8 mouse cellular contexts compared by ENCODE assay signal in the genomic region with DNA sequence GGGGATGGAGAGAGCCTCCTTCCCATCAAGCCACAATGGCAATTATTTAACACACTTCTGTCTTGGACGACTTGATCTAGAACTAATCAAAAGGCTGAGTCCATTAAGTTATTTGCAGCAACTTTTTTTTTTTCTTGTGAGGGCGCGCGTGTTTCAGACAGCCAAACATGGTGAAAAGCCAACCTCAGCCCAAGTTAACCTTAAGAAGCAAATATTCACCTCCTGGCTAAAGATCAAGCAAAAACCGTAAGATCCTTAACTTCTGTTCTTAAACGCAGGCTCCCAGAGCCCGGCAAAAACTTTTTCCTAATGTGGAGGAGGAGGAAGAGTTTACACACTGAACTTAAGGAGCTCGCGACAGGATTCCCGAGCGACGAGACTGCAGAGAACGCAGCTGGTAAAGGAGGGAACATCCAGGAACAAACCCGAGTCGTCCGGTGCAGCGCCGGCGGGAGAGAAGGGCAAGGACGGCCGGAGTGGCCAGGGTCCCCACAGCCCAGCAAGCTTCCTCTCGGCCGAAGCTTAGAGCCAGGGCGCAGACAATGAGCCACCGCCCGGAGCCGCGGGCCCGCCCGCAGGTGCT. TPM values are rescaled to one million over a fixed set of nuclear protein-coding genes. Genes with fewer than 3 reads are reported as not detected.
DNase-seq lines count a peak whose midpoint lies in the region; ATAC-seq and TF ChIP-seq lines count a peak whose summit lies in the region.

No protein-coding gene starts in this region.

- peak; percentile 57 for DNase-seq in kidney, adult 2 months
- no peak for DNase-seq in kidney, adult 18-20 months
- peak; percentile 76 for DNase-seq in MEL (ENCODE audit: low read depth, low spot score)
- DNase-seq in thymus, postnatal 14 days, result no peak

- peaks cover 25% of the 10 kb centered on the region; the same call in 1 of the 2 replicates for H3K4me1 ChIP-seq in kidney, adult 2 months (ENCODE audit: control insufficient read depth, insufficient read depth, low read length)
- peaks cover 10 to 11% of the 10 kb centered on the region in 2 experiments for H3K4me1 ChIP-seq in MEL (ENCODE audit: control insufficient read depth in 1 of 2, insufficient read depth in 2 of 2, low read length in 2 of 2)
- peaks cover 15% of the 10 kb centered on the region for H3K4me1 ChIP-seq in embryonic facial prominence, embryonic 12.5 days
- H3K4me1 ChIP-seq in hindbrain, embryonic 13.5 days (replicated peaks), result peaks cover 30% of the 10 kb centered on the region
- H3K4me1 ChIP-seq in liver, embryonic 12.5 days, result peaks cover 27% of the 10 kb centered on the region
- peaks cover 17% of the 10 kb centered on the region; the same call in 1 of the 2 replicates for H3K4me1 ChIP-seq in neural tube, embryonic 14.5 days (ENCODE audit: control insufficient read depth, insufficient read depth, low read length)

- H3K27me3 ChIP-seq in kidney, adult 2 months (replicated peaks; ENCODE audit: control insufficient read depth, insufficient read depth, low read length), result no peaks in the 10 kb centered on the region
- no peaks in the 10 kb centered on the region for H3K27me3 ChIP-seq in MEL (ENCODE audit: control insufficient read depth in 1 of 2, insufficient read depth in 2 of 2, low read length in 2 of 2)
- no peaks in the 10 kb centered on the region for H3K27me3 ChIP-seq in embryonic facial prominence, embryonic 12.5 days
- H3K27me3 ChIP-seq in hindbrain, embryonic 13.5 days, result no peaks in the 10 kb centered on the region
- H3K27me3 ChIP-seq in liver, embryonic 12.5 days (replicated peaks), result no peaks in the 10 kb centered on the region
- H3K27me3 ChIP-seq in neural tube, embryonic 14.5 days (ENCODE audit: control insufficient read depth, insufficient read depth, low read length), result no peaks in the 10 kb centered on the region

- no peaks in the 10 kb centered on the region for H3K9me3 ChIP-seq in MEL (replicated peaks; ENCODE audit: insufficient read depth, low read length)
- H3K9me3 ChIP-seq in embryonic facial prominence, embryonic 12.5 days, result no peaks in the 10 kb centered on the region
- no peaks in the 10 kb centered on the region for H3K9me3 ChIP-seq in hindbrain, embryonic 13.5 days
- H3K9me3 ChIP-seq in liver, embryonic 12.5 days (replicated peaks), result no peaks in the 10 kb centered on the region
- H3K9me3 ChIP-seq in neural tube, embryonic 14.5 days (ENCODE audit: control insufficient read depth, low read length), result no peaks in the 10 kb centered on the region

- TF ChIP-seq POLR2A in kidney, adult 2 months (IDR thresholded peaks at IDR 0.05; ENCODE audit: low read depth, low read length), result no peak
- TF ChIP-seq POLR2A in MEL (IDR thresholded peaks at IDR 0.05; ENCODE audit: control insufficient read depth in 1 of 2, insufficient read depth in 1 of 2, low read depth in 1 of 2, low read length in 2 of 2, poor library complexity in 1 of 2), result no peak; a peak in 1 of 4 replicates

- under 1% methylated on average over 30 of the region's 30 CpGs for WGBS in kidney, adult 2 months
- under 1% methylated on average over 30 of the region's 30 CpGs for WGBS in embryonic facial prominence, embryonic 12.5 days
- under 1% methylated on average over 30 of the region's 30 CpGs for WGBS in hindbrain, embryonic 13.5 days
- WGBS in liver, embryonic 12.5 days (ENCODE audit: insufficient replicate concordance), result under 1% methylated on average over 30 of the region's 30 CpGs
- under 1% methylated on average over 30 of the region's 30 CpGs for WGBS in neural tube, embryonic 14.5 days

- no peaks in the 10 kb centered on the region; the same call in 1 of the 2 replicates for H3K36me3 ChIP-seq in kidney, adult 2 months (ENCODE audit: control insufficient read depth, insufficient read depth, low read length)
- H3K36me3 ChIP-seq in MEL (ENCODE audit: control insufficient read depth in 1 of 2, insufficient read depth in 2 of 2, low read length in 2 of 2), result peaks cover 0 to 23% of the 10 kb centered on the region in 2 experiments; a peak in 2 of 4 replicates
- peaks cover 3% of the 10 kb centered on the region for H3K36me3 ChIP-seq in embryonic facial prominence, embryonic 12.5 days
- H3K36me3 ChIP-seq in hindbrain, embryonic 13.5 days, result peaks cover 11% of the 10 kb centered on the region
- 0 out of 2 replicates have a peak, but pooled peaks cover 2% of the 10 kb centered on the region for H3K36me3 ChIP-seq in liver, embryonic 12.5 days
- H3K36me3 ChIP-seq in neural tube, embryonic 14.5 days (ENCODE audit: control insufficient read depth, insufficient read depth, low read length), result no peaks in the 10 kb centered on the region

- peak overlapping the region; percentile 88 for H3K4me3 ChIP-seq in kidney, adult 2 months (ENCODE audit: insufficient read depth, low read depth, low read length)
- peak overlapping the region; percentile 89 to 99 for H3K4me3 ChIP-seq in MEL (ENCODE audit: control insufficient read depth in 1 of 2, insufficient read depth in 1 of 2, low read depth in 2 of 2, low read length in 2 of 2)
- H3K4me3 ChIP-seq in embryonic facial prominence, embryonic 12.5 days, result peak overlapping the region; percentile 98
- peak overlapping the region; percentile 98 for H3K4me3 ChIP-seq in hindbrain, embryonic 13.5 days
- peak overlapping the region; percentile 92 for H3K4me3 ChIP-seq in liver, embryonic 12.5 days
- H3K4me3 ChIP-seq in neural tube, embryonic 14.5 days (ENCODE audit: low read depth, low read length), result peak overlapping the region; percentile 98

- no peak for TF ChIP-seq EP300 in MEL (IDR thresholded peaks at IDR 0.05; ENCODE audit: low read depth in 1 of 2, low read length in 2 of 2)

- peak; percentile 55 for ATAC-seq in embryonic facial prominence, embryonic 12.5 days (ENCODE audit: insufficient number of reproducible peaks, insufficient read depth, low FRiP score, low TSS enrichment)
- ATAC-seq in hindbrain, embryonic 13.5 days (ENCODE audit: low FRiP score), result no peak
- no peak for ATAC-seq in liver, embryonic 12.5 days
- no peak for ATAC-seq in neural tube, embryonic 14.5 days (ENCODE audit: low read depth)

- H3K27ac ChIP-seq in kidney, adult 2 months (ENCODE audit: insufficient read depth, low read depth, low read length), result peak overlapping the region; percentile 86
- peak overlapping the region; percentile 80 for H3K27ac ChIP-seq in MEL (ENCODE audit: control insufficient read depth, low read depth, low read length)
- peak overlapping the region; percentile 97 for H3K27ac ChIP-seq in embryonic facial prominence, embryonic 12.5 days
- H3K27ac ChIP-seq in hindbrain, embryonic 13.5 days, result peak overlapping the region; percentile 96
- H3K27ac ChIP-seq in liver, embryonic 12.5 days, result peak overlapping the region; percentile 98
- H3K27ac ChIP-seq in neural tube, embryonic 14.5 days (ENCODE audit: low read depth, low read length), result peak overlapping the region; percentile 91

- H3K4me2 ChIP-seq in embryonic facial prominence, embryonic 12.5 days (replicated peaks), result peak overlapping the region; percentile 54
- peak overlapping the region; percentile 74 for H3K4me2 ChIP-seq in hindbrain, embryonic 13.5 days
- peak overlapping the region; percentile 71 for H3K4me2 ChIP-seq in liver, embryonic 12.5 days
- peak overlapping the region; percentile 75 for H3K4me2 ChIP-seq in neural tube, embryonic 14.5 days (ENCODE audit: low read depth, low read length)

- peak overlapping the region; percentile 97 for H3K9ac ChIP-seq in MEL (ENCODE audit: control insufficient read depth, low read depth, low read length, poor library complexity, severe bottlenecking)
- peak overlapping the region; percentile 99 for H3K9ac ChIP-seq in embryonic facial prominence, embryonic 12.5 days
- H3K9ac ChIP-seq in hindbrain, embryonic 13.5 days, result peak overlapping the region; percentile 94
- peak overlapping the region; percentile 98 for H3K9ac ChIP-seq in liver, embryonic 12.5 days
- peak overlapping the region; percentile 89 for H3K9ac ChIP-seq in neural tube, embryonic 14.5 days (replicated peaks; ENCODE audit: low read depth, low read length)

- peaks cover 46% of the 10 kb centered on the region for H3K79me2 ChIP-seq in MEL (ENCODE audit: control insufficient read depth, insufficient read depth, low read length, poor library complexity)

- TF ChIP-seq RAD21 in MEL (IDR thresholded peaks at IDR 0.05; ENCODE audit: low read depth, low read length), result no peak

- no peak for TF ChIP-seq CTCF in kidney, adult 2 months (conservative IDR thresholded peaks at IDR 0.05; ENCODE audit: insufficient read depth, insufficient read length, low read depth, low read length)
- TF ChIP-seq CTCF in MEL (IDR thresholded peaks at IDR 0.05 in 2 of 3, conservative IDR thresholded peaks at IDR 0.05 in 1 of 3; ENCODE audit: control insufficient read depth in 1 of 3, insufficient read depth in 1 of 3, low read depth in 2 of 3, low read length in 3 of 3, poor library complexity in 1 of 3, severe bottlenecking in 1 of 3), result no peak

RNA-seq across cellular contexts. Expression of a gene that starts 0.6 kb away (rescaled TPM):
- polyA plus RNA-seq in kidney, adult 2 months (2012; rRNA removed), result 15.7 and 18.3 TPM in 2 replicates
- 23.0 and 23.4 TPM in 2 replicates for total RNA-seq in MEL (2012; rRNA removed)
- polyA plus RNA-seq in MEL (2012; ENCODE audit: insufficient read depth in 1 of 2, insufficient read length in 2 of 2, low read depth in 1 of 2, low replicate concordance in 2 of 2, missing spikeins in 1 of 2), result 10 to 100 TPM; 34.1 to 67.2 TPM
- polyA plus RNA-seq in embryonic facial prominence, embryonic 12.5 days (2016; fragmentation: Nextera tagmentation; extraction: Ambion mirVana), result 39.1 and 39.2 TPM in 2 replicates
- polyA plus RNA-seq in hindbrain, embryonic 13.5 days (2015; fragmentation: Nextera tagmentation; extraction: Ambion mirVana), result 35.3 and 36.2 TPM in 2 replicates
- 17.7 and 18.3 TPM in 2 replicates for polyA plus RNA-seq in liver, embryonic 12.5 days (2016; fragmentation: Nextera tagmentation; extraction: Ambion mirVana)
- polyA plus RNA-seq in neural tube, embryonic 14.5 days (2014; fragmentation: Nextera tagmentation; extraction: Ambion mirVana), result 28.1 and 34.5 TPM in 2 replicates

RNA-seq across cellular contexts. Expression of a gene that starts 21.0 kb away (rescaled TPM):
- polyA plus RNA-seq in kidney, adult 2 months (2012; rRNA removed), result 29.0 and 33.2 TPM in 2 replicates
- total RNA-seq in MEL (2012; rRNA removed), result 22.3 and 24.0 TPM in 2 replicates
- 10 to 100 TPM in 1 of 2 experiments, not detected in 1; 29.5 TPM for polyA plus RNA-seq in MEL (2012; ENCODE audit: insufficient read depth in 1 of 2, insufficient read length in 2 of 2, low read depth in 1 of 2, low replicate concordance in 2 of 2, missing spikeins in 1 of 2)
- 138 and 141 TPM in 2 replicates for polyA plus RNA-seq in embryonic facial prominence, embryonic 12.5 days (2016; fragmentation: Nextera tagmentation; extraction: Ambion mirVana)
- 131 and 132 TPM in 2 replicates for polyA plus RNA-seq in hindbrain, embryonic 13.5 days (2015; fragmentation: Nextera tagmentation; extraction: Ambion mirVana)
- polyA plus RNA-seq in liver, embryonic 12.5 days (2016; fragmentation: Nextera tagmentation; extraction: Ambion mirVana), result 33.8 and 37.2 TPM in 2 replicates
- 104 and 115 TPM in 2 replicates for polyA plus RNA-seq in neural tube, embryonic 14.5 days (2014; fragmentation: Nextera tagmentation; extraction: Ambion mirVana)

RNA-seq across cellular contexts. Expression of a gene that starts 21.1 kb away (rescaled TPM):
- 17.2 and 18.9 TPM in 2 replicates for polyA plus RNA-seq in kidney, adult 2 months (2012; rRNA removed)
- total RNA-seq in MEL (2012; rRNA removed), result 7.1 and 7.3 TPM in 2 replicates
- polyA plus RNA-seq in MEL (2012; ENCODE audit: insufficient read depth in 1 of 2, insufficient read length in 2 of 2, low read depth in 1 of 2, low replicate concordance in 2 of 2, missing spikeins in 1 of 2), result 1 to 10 TPM in 1 of 2 experiments, not detected in 1; 8.7 TPM
- 29.7 and 32.7 TPM in 2 replicates for polyA plus RNA-seq in embryonic facial prominence, embryonic 12.5 days (2016; fragmentation: Nextera tagmentation; extraction: Ambion mirVana)
- polyA plus RNA-seq in hindbrain, embryonic 13.5 days (2015; fragmentation: Nextera tagmentation; extraction: Ambion mirVana), result 48.4 and 52.0 TPM in 2 replicates
- 7.6 TPM in 2 replicates for polyA plus RNA-seq in liver, embryonic 12.5 days (2016; fragmentation: Nextera tagmentation; extraction: Ambion mirVana)
- 50.9 and 58.3 TPM in 2 replicates for polyA plus RNA-seq in neural tube, embryonic 14.5 days (2014; fragmentation: Nextera tagmentation; extraction: Ambion mirVana)

Comparison
In these comparisons a context has a peak if more than half of its experiments do, and no peak if none do; other contexts are left out.
1. DNase-seq: peak in kidney, adult 2 months (single experiment) and MEL (single experiment); none in kidney, adult 18-20 months (single experiment) and thymus, postnatal 14 days (single experiment).
2. Peak in every context shown above with its lines, with median percentiles within 50 percentile points of each other: H3K27ac ChIP-seq, H3K4me3 ChIP-seq, H3K9ac ChIP-seq and H3K4me2 ChIP-seq.